Mouse (Mus musculus): Measurements from ENCODE around the gene Ube2q2.
"Not testable (repeated sequence)": the region's sequence is repeated elsewhere in the genome, so short reads cannot be mapped to it uniquely, and the experiment has no call there.

Ube2q2 gene

DNA sequence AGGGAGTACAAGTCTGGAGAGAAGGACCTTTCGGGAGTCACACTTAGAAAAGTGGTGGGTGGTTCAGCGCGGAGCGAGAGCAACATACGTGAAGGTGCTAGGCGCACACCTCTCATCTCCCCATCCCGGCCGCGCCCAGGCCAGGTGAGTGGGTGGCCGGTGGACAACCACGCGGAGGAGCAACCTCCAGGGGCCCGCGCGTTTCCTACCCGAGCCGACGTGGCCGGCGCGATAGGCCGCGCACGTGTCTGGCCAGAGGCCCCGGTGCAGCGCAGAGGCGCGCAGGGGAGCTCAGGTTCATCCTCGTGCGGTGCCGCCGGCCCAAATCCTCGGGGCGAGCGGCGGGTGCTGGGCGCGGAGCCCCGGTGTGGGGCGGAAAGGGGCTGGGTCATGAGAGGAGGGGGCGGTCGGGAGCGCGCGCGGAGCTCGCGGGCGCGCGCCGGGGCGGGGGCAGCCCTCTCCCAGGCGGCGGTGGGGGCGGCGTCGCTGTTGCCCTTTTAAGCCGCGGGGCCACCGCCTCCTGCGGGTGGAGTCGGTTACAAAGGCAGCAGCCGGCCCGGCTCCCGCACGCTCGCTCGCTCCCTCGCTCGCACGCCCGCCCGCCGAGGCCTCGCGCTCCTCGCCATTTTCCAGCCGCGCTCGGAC lies at the start of gene Ube2q2:
Ube2q2 (plus strand) TSS at position 1 of the 645 bp plus-strand sequence.
- DNase-seq, result no peak

DNA sequence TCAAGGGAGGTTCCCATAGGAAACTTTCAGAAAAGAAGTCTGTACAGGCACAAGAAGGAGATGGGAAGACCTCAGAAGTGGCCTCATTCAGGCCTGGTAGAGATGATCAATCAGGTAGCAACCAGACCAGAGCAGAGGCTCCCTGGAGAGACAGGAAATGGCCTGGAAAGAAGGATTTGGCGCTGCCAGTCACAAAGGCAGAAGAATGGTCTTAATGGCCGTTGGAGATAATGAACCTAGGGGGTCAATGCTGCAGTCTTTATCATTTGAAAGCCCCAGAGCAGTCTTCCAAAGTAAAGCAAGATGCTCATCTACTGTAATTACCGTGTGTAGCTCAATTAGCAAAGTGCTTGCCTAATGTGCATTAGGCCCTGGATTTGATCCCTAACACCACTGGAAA lies 47.5 kb upstream of the Ube2q2 start:
- DNase-seq, result no peak

- DNase-seq, result no peak
These were observed 46.3 kb upstream of the Ube2q2 start for GRCm38 (mm10) chr9:55102186-55102835.

DNA sequence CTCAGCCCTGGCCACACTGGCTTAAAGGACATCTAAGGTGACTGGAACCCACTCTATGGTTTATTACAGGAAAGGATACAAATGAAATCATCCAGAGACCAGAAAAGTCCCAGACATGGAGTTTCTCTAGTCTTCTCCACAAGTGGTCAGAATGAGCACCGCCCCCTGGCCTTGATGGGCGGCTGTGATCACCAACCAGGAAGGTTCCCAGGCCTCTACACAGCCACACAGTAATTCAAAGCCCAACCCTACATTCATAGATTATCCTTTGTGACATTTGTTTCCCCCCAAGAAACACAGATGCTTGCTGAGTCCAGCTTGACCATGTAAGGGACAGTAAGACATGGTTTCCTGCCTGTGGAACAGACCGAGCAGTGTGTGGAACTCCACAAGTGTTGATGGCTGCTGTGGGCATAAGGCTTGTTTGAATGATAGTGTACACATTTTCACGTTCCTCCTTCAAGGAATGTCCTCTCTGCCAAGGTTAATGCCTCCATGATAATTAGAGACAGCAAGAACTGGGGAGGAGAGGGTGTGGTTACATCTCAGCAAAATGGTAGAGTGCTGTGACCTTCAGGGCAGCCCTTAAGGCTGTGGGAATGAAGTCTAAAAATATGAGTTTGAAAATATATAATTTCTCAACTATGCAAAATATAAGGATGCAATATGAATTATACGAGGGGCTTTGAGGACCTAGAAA lies 45.6 kb upstream of the Ube2q2 start:
- DNase-seq, result no peak

GRCm38 (mm10) chr9:55110059-55110834 lies 38.4 kb upstream of the Ube2q2 start:
- DNase-seq, result peak; percentile 74

- DNase-seq, result not testable (repeated sequence)
These were observed 37.8 kb upstream of the Ube2q2 start for GRCm38 (mm10) chr9:55110835-55111217.

DNA sequence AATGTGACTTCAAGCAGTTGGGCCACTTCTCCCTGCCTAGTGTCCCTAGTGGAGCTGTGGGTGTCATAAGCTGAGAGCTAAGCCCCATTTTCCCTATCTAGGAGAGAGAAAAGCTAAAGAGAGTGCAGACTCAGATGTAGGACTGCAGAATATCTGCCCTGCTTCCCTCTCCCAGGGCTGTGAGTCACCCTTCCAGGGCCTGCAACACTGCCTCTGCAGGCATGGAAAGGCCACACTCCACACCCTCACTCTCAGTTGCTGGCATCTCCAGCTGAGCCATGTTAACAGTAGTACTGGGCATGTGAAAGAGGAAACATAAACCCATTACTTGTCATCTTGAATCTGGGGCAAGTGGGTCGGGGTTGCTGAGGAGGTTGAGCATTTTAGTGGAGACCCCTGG lies 33.9 kb upstream of the Ube2q2 start:
- DNase-seq, result no peak

GRCm38 (mm10) chr9:55117293-55118055 lies 31.2 kb upstream of the Ube2q2 start:
- no peak for DNase-seq

- DNase-seq, result no peak
These were observed 26.1 kb upstream of the Ube2q2 start for GRCm38 (mm10) chr9:55122586-55122985.

DNA sequence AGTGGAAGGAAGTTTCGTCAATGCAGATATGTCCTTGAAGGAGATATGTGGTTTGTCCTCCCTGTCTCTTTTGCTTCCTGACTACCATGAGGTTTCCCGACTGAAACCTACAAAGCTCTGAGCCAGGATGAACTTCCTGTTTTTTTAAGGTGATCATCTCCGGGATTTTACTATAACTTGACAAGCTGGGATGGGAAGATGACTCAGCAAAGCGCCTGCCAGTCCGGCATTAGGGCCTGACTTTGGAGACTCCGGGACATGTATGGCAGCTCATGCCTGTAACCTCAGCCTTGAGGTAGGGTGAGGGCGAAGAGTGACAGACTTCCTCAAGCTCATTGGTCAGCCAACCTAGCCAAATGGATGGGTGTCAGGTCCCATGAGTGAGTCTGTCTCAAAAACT lies 22.9 kb upstream of the Ube2q2 start:
- DNase-seq, result no peak

DNA sequence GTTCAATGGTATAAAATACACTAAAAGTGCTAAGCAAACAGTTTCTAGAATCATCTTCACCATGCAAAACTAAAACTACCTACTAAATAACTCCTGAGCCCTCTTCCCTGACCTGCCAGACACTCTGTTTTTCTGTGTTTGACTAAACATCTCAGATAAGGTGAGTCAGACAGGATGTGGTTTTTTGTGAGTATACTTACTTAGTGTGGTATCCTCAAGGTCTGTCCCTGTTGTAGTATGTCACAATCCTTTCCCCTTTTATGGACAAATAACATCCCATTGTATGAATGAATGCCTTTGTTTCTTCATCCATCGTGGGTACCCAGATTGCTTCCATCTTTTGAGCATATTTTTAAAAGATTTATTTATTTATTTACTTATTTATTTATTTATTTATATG lies 22.4 kb upstream of the Ube2q2 start:
- no peak for DNase-seq

- no peak for DNase-seq
These were observed 16.8 kb upstream of the Ube2q2 start for GRCm38 (mm10) chr9:55131851-55132250.

- DNase-seq, result no peak
These were observed 12.1 kb upstream of the Ube2q2 start for GRCm38 (mm10) chr9:55136576-55136975.

DNA sequence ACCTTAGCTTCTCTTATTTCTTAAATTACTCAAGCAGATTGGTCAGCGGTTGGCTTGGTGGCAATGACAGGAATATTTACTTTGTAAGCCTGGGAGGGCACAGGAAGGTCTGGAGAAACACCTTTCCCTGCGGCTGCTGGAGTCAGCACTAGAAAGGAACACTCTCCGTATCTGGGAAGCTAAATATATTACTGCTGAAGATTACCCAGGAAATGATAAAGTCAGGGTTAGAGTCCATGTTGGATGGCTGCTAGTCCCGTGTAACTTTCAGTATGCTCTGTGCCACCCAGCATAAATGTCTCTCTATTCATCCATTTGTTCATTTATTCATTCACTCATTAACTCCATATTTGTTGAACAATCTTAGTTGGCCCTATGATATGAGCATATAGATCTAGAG lies 11.5 kb upstream of the Ube2q2 start:
- no peak for DNase-seq

- no peak for DNase-seq
These were observed 8.7 kb upstream of the Ube2q2 start for GRCm38 (mm10) chr9:55139958-55140357.

DNA sequence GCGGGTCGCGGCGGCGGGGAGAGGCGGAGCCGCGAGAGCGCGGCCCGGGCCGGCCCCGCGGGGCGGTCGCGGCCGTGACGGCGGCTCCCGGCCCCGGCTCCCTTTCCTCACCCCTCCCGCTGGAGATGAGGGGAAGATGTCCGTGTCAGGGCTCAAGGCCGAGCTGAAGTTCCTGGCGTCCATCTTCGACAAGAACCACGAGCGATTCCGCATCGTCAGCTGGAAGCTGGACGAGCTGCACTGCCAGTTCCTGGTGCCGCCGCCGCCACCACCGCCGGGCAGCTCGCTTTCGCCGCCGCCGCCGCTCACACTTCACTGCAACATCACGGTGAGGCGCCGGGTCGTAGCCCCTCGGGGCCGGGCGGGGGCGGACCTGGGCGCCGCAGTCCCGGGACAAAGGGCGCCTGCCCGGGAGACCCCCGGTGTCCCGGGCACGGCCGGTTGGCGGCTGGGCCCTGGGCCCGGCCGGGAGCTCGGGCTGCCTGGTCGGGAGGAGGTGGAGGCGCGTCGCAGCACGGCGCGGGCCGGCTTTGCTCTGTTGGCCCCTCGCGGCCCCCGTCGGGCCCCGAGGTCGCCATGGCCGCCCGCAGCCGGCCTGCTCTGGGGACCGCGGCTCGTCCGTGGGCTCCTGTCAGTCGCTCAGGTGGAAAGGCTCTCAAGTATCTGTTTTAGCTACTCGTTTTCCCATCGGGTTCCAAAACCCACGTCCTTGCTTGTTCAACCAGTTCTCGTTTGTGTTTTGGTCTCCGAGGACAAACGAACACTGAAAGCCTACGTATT lies 1.0 kb downstream of the Ube2q2 start:
- peak; percentile 46 for DNase-seq

- DNase-seq, result no peak
These were observed 1.6 kb downstream of the Ube2q2 start for GRCm38 (mm10) chr9:55150279-55150726.

DNA sequence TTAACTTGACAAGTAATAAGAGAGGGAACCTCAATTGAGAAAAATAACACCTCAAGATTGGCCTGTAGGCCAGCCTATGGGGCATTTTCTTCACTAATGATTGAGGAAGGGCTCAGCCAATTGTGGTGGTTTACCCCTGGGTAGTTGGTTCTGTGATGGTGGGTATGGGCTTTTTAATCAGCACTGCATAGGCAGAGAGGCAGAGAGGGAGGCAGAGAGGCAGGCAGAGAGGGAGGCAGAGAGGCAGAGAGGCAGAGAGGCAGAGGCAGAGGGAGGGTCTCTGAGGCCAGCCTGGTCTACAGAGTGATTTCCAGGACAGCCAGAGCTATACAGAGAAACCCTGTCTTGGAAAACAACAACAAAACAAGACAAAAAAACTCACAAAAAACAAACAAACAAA lies 2.4 kb downstream of the Ube2q2 start:
- DNase-seq, result no peak

DNA sequence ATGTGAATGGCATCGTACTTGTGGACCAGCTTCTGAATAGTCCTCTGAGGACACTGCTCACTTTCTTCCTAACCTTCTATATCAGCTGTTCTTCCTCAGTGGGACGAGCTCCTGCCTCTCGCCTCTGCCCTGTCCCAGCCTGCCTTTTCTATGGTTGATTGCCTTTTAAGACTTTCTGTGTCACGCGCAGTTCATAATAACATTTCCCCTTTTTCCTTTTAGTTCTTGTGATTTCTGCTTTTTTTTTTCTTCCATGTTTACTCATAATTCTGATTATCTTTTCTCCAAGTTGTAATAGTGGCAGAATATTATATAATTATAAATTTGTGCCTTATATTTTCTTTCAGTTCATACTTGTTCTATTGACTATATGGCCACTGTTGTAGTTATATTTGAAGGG lies 4.3 kb downstream of the Ube2q2 start:
- no peak for DNase-seq

- DNase-seq, result no peak
These were observed 22.2 kb downstream of the Ube2q2 start for GRCm38 (mm10) chr9:55170655-55171412.

GRCm38 (mm10) chr9:55172195-55172685 lies 23.6 kb downstream of the Ube2q2 start:
- no peak for DNase-seq

Measured in kidney, adult 11 months (tissue).